Mouse (Mus musculus) E14TG2a.4 (cell line): ENCODE data around the gene Cd164l2.

Source experiments
- H3K27me3 ChIP-seq: 2 replicates; pipeline ENCODE4 v1.6.1; 2014; ENCODE audit warnings: low read length, control low read depth; ENCODE audit not compliant: insufficient read depth
- H3K36me3 ChIP-seq: 2 replicates; pipeline ENCODE4 v1.6.1; 2014; ENCODE audit warnings: low read length, control low read depth; ENCODE audit not compliant: insufficient read depth
- H3K4me1 ChIP-seq: replicated peaks from 2 replicates; pipeline ENCODE4 v1.6.1; 2014; ENCODE audit warnings: low read depth, low read length, control low read depth
- H3K4me3 ChIP-seq: replicated peaks from 2 replicates; pipeline ENCODE4 v1.5.1; 2014; ENCODE audit warnings: mild to moderate bottlenecking, low read length
- H3K9me3 ChIP-seq: 2 replicates; pipeline ENCODE4 v1.6.1; 2014; ENCODE audit warnings: low read length, control low read depth
- CTCF ChIP-seq: conservative IDR thresholded peaks from 2 replicates; pipeline ENCODE4 v1.5.1; 2014; ENCODE audit warnings: low read length
- NANOG ChIP-seq: IDR thresholded peaks from 2 replicates; pipeline ENCODE4 v1.6.1; 2014; ENCODE audit warnings: borderline replicate concordance, low read length, mixed read lengths
- POU5F1 ChIP-seq: IDR thresholded peaks from 2 replicates; pipeline ENCODE4 v1.6.1; 2014; ENCODE audit warnings: low read length, borderline replicate concordance

Gene Cd164l2

DNA sequence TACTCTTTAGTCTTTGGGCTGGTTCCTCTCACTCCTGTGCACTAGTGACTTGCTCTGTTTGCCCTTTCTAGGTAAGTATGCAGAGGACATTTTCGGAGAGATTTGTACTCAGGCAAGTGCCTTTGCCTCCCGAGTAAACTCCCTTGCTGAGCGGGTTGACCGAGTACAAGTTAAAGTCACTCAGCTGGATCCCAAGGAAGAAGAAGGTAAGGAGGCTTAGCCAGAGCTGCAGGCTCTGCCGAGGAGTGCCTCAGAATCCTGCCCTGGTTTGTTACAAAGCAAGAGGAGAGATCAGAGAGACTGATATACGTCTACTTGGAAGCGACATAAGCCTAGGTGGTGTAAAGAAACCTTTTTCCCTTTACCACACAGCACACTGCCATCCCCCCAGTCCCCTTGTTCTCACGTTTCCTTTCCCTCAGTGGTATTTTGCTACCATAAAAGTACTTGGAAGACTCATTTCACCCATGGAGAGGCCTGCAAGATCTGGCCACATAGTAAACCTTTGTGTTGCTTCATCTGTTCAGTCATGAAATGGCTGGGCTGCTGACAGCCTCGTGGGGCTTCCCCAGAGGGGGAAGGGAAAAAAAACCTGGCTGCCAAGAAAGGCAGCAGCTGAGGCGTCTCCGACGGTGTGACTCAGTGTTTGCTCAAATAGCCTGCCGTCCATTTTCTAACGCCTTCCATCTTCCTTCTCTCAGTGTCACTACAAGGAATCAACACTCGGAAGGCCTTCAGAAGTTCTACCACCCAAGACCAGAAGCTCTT is 26.8 kb upstream of the Cd164l2 start:
- no peaks in the 10 kb centered on the region for H3K27me3 ChIP-seq
- H3K36me3 ChIP-seq = peaks cover 90% of the 10 kb centered on the region
- TF ChIP-seq CTCF (no peak), POU5F1 (no peak), NANOG (no peak)
- 0 out of 2 replicates have a peak overlapping the region, but pooled peaks have one; percentile 21 for H3K4me3 ChIP-seq
- H3K4me1 ChIP-seq = peaks cover 90% of the 10 kb centered on the region
- H3K9me3 ChIP-seq = no peaks in the 10 kb centered on the region

DNA sequence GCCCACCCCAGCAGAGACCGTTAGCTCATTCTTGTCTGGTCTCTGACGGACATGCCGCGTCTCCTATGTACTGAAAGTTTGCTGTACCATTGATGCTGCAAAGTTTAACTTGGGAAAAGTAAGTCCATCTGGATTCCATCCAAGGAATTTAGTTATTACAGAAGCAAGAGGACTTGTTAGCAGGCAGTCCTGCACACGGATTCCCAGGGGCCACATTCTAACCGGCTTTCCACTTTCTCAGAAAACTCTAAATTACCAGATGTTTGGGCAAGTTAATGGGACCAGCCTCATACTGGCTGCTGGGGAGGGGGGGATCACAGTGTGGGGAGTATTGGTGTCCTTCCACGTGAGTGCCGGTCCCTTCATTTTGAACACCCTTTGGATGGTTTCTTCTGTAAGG is 26.0 kb upstream of the Cd164l2 start:
- TF ChIP-seq NANOG (no peak), CTCF (no peak), POU5F1 (no peak)
- Histone ChIP-seq H3K4me3 (no peak overlapping the region), H3K36me3 (peaks cover 91% of the 10 kb centered on the region), H3K27me3 (no peaks in the 10 kb centered on the region), H3K9me3 (no peaks in the 10 kb centered on the region), H3K4me1 (peaks cover 93% of the 10 kb centered on the region)

DNA sequence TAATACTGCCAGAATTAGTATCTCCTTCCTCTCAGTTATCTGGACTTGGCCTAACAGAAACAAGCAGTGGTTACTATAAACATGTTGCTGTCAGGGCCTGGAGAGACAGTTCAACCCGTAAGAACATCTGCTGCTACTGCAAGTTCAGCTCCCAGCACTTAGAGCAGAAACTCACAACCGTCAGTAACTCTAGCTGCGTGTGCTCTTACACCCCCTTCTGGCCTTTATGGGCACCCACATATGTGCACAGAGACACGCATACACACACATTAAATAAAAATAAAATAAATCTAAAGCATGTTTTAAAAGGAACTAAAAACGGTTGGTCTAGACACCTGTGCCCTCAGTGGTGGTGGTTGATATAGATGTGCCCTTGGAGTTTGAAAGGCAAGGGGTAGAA is 25.1 kb upstream of the Cd164l2 start:
- Histone ChIP-seq H3K36me3 (peaks cover 91% of the 10 kb centered on the region), H3K9me3 (no peaks in the 10 kb centered on the region), H3K4me3 (no peak overlapping the region), H3K27me3 (no peaks in the 10 kb centered on the region), H3K4me1 (peaks cover 84% of the 10 kb centered on the region)
- TF ChIP-seq CTCF (peak; percentile 14; the same call in 1 of the 2 replicates), POU5F1 (no peak)

DNA sequence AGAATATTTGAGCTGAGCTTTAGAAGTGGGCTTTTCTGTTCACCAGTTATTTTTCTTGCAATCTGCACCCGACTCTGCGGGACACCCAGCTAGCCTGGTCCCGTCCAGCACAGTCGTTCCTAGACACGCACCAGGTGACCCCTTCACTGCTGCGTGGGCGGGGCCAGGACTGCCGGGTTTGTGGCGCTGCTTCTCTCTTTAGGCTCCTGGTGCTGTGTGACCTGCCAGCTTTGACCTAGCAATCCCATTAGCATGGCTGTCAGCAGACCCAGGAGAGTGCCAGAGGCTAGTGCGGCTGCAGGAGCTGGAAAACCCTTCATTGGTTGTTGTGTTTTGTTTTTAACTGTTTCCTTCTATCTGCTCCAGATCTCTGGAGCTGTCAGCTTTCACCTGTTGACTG is 22.5 kb upstream of the Cd164l2 start:
- Histone ChIP-seq H3K4me3 (no peak overlapping the region), H3K9me3 (no peaks in the 10 kb centered on the region), H3K36me3 (peaks cover 97% of the 10 kb centered on the region), H3K4me1 (peaks cover 70% of the 10 kb centered on the region), H3K27me3 (no peaks in the 10 kb centered on the region)
- TF ChIP-seq NANOG (no peak), POU5F1 (no peak)

DNA sequence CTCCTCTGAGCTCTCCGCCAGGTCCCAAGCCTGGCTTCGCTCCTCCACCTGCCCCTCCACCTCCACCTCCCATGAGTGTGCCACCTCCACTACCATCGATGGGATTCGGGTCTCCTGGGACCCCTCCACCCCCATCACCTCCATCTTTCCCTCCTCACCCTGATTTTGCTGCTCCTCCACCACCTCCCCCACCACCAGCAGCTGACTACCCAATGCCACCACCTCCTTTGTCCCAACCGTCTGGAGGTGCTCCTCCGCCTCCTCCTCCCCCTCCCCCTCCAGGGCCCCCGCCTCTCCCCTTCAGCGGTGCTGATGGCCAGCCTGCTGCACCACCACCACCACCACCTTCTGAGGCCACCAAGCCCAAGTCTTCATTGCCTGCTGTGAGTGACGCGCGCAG is 17.4 kb upstream of the Cd164l2 start:
- no peak overlapping the region for H3K4me3 ChIP-seq
- H3K4me1 ChIP-seq = peaks cover 72% of the 10 kb centered on the region
- no peaks in the 10 kb centered on the region for H3K9me3 ChIP-seq
- TF ChIP-seq POU5F1 (no peak), NANOG (no peak), CTCF (no peak)
- peaks cover 90% of the 10 kb centered on the region for H3K36me3 ChIP-seq
- H3K27me3 ChIP-seq = no peaks in the 10 kb centered on the region

DNA sequence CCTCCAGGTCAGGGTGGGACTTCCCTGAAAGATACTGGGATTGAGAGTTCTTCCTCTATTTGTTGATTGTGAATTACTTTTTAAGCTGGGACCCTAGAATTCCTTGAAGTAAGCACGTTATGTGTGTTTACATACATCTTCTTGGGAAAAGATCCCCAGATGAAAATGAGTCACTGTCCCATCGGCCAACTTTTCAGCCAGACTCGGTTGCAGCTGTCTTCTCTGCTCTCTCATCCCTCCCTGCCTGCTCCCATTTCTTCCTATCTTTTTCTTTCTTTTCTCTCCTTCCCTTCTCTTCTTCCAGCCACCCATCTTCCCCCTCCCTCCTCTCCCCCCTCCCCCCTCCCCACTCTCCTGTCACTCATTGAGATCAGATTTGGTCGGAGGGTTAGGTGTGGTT is 16.9 kb upstream of the Cd164l2 start:
- peaks cover 72% of the 10 kb centered on the region for H3K4me1 ChIP-seq
- no peak overlapping the region for H3K4me3 ChIP-seq
- H3K9me3 ChIP-seq = no peaks in the 10 kb centered on the region
- peaks cover 85% of the 10 kb centered on the region for H3K36me3 ChIP-seq
- TF ChIP-seq POU5F1 (no peak), NANOG (no peak), CTCF (no peak)
- no peaks in the 10 kb centered on the region for H3K27me3 ChIP-seq

DNA sequence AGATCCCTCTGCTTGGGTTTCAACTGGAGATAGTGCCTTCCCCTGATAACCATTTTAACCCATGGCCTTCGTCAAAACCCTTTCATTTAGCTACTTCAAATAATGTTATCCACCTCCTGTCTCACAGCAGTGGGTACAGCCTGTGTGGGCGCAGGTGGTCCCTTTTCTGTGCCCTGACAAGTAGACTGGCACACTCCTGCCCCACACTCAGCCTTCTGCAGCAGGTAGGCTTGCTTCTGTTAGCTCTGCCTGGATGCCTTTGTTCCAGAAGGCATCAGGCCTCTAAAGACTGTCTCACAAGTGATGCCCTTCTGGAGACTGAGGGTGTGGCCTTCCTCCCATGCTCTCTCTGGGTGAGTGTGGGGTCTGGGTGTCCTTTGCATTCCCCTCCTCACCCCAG is 15.8 kb upstream of the Cd164l2 start:
- Histone ChIP-seq H3K9me3 (no peaks in the 10 kb centered on the region), H3K36me3 (peaks cover 77% of the 10 kb centered on the region), H3K4me1 (peaks cover 76% of the 10 kb centered on the region), H3K27me3 (no peaks in the 10 kb centered on the region), H3K4me3 (0 out of 2 replicates have a peak overlapping the region, but pooled peaks have one; percentile 4)
- TF ChIP-seq POU5F1 = no peak
- TF ChIP-seq CTCF = no peak
- TF ChIP-seq NANOG = no peak

DNA sequence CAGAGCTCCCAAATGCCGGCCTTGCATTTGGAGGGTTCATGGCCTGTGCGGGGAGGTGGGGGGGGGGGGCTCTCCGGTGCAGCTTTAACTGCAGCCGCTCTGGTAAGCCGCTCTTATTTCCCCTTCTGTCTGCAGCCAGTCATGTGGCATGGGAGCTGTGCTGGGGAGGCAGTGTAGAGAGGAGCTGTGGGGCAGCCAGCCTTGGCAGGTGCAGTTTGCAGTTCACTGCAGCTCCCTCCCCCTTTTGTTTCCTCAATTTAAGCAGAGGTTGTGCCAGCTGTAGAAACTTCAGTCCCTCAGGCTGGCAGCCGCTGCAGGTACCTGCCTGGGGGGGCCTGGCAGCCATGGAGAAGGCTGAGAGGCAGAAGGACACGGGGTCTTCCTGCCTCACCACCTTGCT is 15.1 kb upstream of the Cd164l2 start:
- Histone ChIP-seq H3K4me1 (peaks cover 82% of the 10 kb centered on the region), H3K9me3 (no peaks in the 10 kb centered on the region), H3K4me3 (peak overlapping the region; percentile 39; the same call in 1 of the 2 replicates), H3K36me3 (peaks cover 70% of the 10 kb centered on the region), H3K27me3 (no peaks in the 10 kb centered on the region)
- no peak for TF ChIP-seq CTCF
- no peak for TF ChIP-seq POU5F1
- TF ChIP-seq NANOG = no peak

DNA sequence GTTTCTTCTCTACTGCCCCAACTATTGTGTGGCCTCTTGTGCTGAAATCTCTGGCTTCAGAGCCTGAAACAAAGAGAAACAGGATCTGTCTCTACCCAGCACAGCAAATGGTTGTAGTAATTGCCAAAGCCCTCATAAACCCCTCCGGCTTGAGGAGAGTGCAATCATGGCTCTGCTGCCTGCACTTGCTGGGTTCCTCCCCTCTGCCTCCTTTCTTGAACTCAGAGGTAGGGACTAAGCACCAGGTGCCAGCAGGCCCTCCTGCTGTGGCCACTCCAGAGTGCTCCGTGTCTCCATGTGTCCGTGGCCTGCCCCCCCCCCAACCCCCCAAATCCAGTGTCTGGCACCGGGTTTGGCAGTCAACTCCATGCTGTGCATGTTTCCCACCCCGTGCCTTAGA is 14.6 kb upstream of the Cd164l2 start:
- TF ChIP-seq POU5F1 = no peak
- TF ChIP-seq NANOG = no peak
- no peak for TF ChIP-seq CTCF
- H3K4me3 ChIP-seq = peak overlapping the region; percentile 39
- H3K9me3 ChIP-seq = no peaks in the 10 kb centered on the region
- H3K27me3 ChIP-seq = no peaks in the 10 kb centered on the region
- H3K36me3 ChIP-seq = peaks cover 65% of the 10 kb centered on the region
- peaks cover 87% of the 10 kb centered on the region for H3K4me1 ChIP-seq
